Mouse (Mus musculus) stomach, postnatal 0 days (tissue): Measurements from ENCODE around the gene Zrsr2.

Experiments
- CTCF ChIP-seq: IDR thresholded peaks from 2 replicates; pipeline ENCODE4 v1.5.1; 2016; ENCODE audit warnings: antibody characterized with exemption, low read depth, mild to moderate bottlenecking, moderate library complexity
- EP300 ChIP-seq: optimal IDR thresholded peaks from 2 replicates; pipeline ENCODE3; 2016; ENCODE audit warnings: antibody characterized with exemption

- TF ChIP-seq EP300 = no peak
- no peak for TF ChIP-seq CTCF
Measured at GRCm38 (mm10) chrX:163951618-163952017, 6.8 kb downstream of the Zrsr2 start.
